Mouse (Mus musculus): ENCODE data around the gene Tmprss7.

GRCm38 (mm10) chr16:45724061-45724741 is 30.7 kb upstream of the Tmprss7 start, which contains the start of gene Tagln3:
- no peak for TF ChIP-seq POLR2A (IDR thresholded peaks at IDR 0.05; ENCODE audit: low read depth, low read length)
- TF ChIP-seq CTCF (conservative IDR thresholded peaks at IDR 0.05; ENCODE audit: insufficient read depth, insufficient read length, low read depth, low read length): no peak

All from kidney, adult 2 months (tissue).